Mouse (Mus musculus) erythroblast, adult 5-6 weeks (primary cell): ENCODE data around the gene Sp100. TPM values are rescaled to one million over a fixed set of nuclear protein-coding genes. Genes with fewer than 3 reads are reported as not detected.

Source experiments
- ATAC-seq: replicated peaks from 2 replicates; pipeline ENCODE4 v1.8.0; 2016; ENCODE audit warnings: moderate number of reproducible peaks, mild to moderate bottlenecking, moderate TSS enrichment, inconsistent platforms; ENCODE audit not compliant: poor library complexity, low FRiP score, severe bottlenecking
- total RNA-seq, 2 experiments: library from RNA; stranded (forward) in 1 of 2; stranded (reverse) in 1 of 2; fragments of 150-400 nt in 1 of 2; fragments of 200-764, 138-1000 nt in 1 of 2; gene quantifications; 2 replicates each; pipeline versions ENCODE4 v1.2.3 to v1.2.4; 2015 to 2017; ENCODE audit warnings: low replicate concordance in 2 of 2

Sp100 gene
- total RNA-seq, 2 experiments from 2014 or later = 223 to 229 TPM

GRCm38 (mm10) chr1:85742333-85742732 lies 92.5 kb downstream of the Sp100 start:
- ATAC-seq = no peak

DNA sequence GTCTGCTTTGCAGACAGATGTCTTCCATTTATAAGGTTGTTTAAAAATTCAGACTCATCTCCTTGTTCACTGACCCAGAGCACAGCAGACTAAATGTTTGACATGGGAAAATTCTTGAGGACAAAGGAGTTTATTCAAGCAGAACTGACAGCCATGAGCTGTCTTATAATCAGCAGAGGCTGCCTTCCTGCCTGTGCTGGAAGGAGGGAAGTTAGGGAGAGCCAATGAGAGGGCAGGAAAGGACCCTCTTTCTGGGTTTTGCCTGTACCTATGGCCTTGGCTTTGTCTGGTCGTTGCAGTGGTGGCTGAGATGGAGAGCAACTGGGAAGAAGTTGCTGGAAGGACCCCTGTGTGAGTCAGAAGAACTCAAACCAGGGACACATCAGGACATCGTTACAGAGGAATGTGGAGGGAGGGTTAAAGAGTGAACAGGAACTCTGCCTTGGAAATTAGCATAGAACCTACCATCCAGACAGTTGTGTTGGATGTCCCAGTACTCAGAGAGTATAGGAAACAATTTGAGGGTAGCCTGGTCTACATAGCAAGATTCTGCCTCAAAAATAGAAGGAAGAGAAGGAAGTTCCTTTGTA lies 93.2 kb downstream of the Sp100 start:
- no peak for ATAC-seq

- no peak for ATAC-seq
Measured at GRCm38 (mm10) chr1:85744539-85744938, 94.8 kb downstream of the Sp100 start.

DNA sequence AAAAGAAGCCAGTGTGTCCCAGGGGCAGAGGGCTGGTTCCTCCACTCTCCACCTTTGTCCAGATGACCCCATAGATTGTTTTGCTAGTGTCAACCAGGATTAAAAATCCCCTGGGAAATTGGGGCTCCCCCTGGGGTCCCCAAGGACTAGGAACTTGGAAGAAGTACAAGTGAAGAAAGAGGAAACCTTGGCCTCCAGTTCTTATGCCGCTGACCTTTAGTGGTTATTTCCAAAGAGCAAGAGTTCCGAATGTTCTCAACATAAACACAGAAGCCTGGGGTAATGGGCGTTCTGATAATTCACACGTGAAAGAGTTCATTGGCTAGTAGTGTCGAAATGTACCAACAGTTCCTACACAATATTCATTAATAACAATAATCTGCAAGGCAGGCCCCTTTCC lies 96.7 kb downstream of the Sp100 start:
- no peak for ATAC-seq

DNA sequence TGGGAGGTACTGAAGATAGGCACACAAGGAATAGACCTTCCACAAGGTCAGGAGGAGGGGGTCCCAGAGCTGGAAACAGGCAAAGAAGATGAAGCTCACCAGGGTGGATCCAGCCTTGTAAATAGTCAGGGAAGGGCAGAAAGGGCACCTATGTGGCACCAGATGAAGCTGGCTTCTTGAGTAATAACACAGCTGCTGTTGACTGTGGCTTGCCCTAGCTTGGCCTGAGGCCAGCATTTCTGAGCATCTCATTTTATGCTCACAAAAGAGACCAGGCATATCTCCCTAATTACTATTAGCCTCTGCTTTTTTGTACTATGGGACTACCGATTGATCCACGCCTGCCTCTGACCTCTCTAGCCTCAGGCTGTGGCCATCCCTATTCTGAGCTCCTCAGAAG lies 100.0 kb downstream of the Sp100 start:
- no peak for ATAC-seq

- no peak for ATAC-seq
Measured at GRCm38 (mm10) chr1:85750650-85751049, 100.9 kb downstream of the Sp100 start.

GRCm38 (mm10) chr1:85751494-85751893 lies 101.7 kb downstream of the Sp100 start:
- peak; percentile 44; the same call in 1 of the 2 replicates for ATAC-seq

GRCm38 (mm10) chr1:85751932-85752680 lies 102.3 kb downstream of the Sp100 start:
- ATAC-seq = no peak

- no peak for ATAC-seq
Measured at GRCm38 (mm10) chr1:85757531-85758230, 107.9 kb downstream of the Sp100 start.

GRCm38 (mm10) chr1:85758231-85758968 lies 108.6 kb downstream of the Sp100 start:
- ATAC-seq = no peak

- ATAC-seq = no peak
Measured at GRCm38 (mm10) chr1:85758969-85759293, 109.1 kb downstream of the Sp100 start.

Other genes with a start within 250 kb of the Sp100 start
- not detected in 2 replicates for gene G530012D18Rik, start 74.3 kb upstream of the Sp100 start, total RNA-seq (2015; ENCODE audit: low replicate concordance)
- not detected in 2 replicates for gene G530012D18Rik, start 74.3 kb upstream of the Sp100 start, total RNA-seq (2017; ENCODE audit: low replicate concordance)
- gene Sp110, start 51.2 kb upstream of the Sp100 start, total RNA-seq (2015; ENCODE audit: low replicate concordance) = 24.9 and 28.1 TPM in 2 replicates
- 16.2 and 36.6 TPM in 2 replicates for gene Sp110, start 51.2 kb upstream of the Sp100 start, total RNA-seq (2017; ENCODE audit: low replicate concordance)
- 47.0 and 57.1 TPM in 2 replicates for gene Sp140, start 49.6 kb upstream of the Sp100 start, total RNA-seq (2015; ENCODE audit: low replicate concordance)
- gene Sp140, start 49.6 kb upstream of the Sp100 start, total RNA-seq (2017; ENCODE audit: low replicate concordance) = 45.6 and 57.7 TPM in 2 replicates
- gene A630001G21Rik, start 128.7 kb downstream of the Sp100 start, total RNA-seq (2015; ENCODE audit: low replicate concordance) = 11.0 and 14.2 TPM in 2 replicates
- gene A630001G21Rik, start 128.7 kb downstream of the Sp100 start, total RNA-seq (2017; ENCODE audit: low replicate concordance) = 13.9 and 28.5 TPM in 2 replicates
- gene Cab39, start 143.5 kb downstream of the Sp100 start, total RNA-seq (2015; ENCODE audit: low replicate concordance) = 24.6 and 26.3 TPM in 2 replicates
- gene Cab39, start 143.5 kb downstream of the Sp100 start, total RNA-seq (2017; ENCODE audit: low replicate concordance) = 36.0 and 48.6 TPM in 2 replicates
- 4.8 and 7.7 TPM in 2 replicates for gene Itm2c, start 244.3 kb downstream of the Sp100 start, total RNA-seq (2015; ENCODE audit: low replicate concordance)
- gene Itm2c, start 244.3 kb downstream of the Sp100 start, total RNA-seq (2017; ENCODE audit: low replicate concordance) = 11.0 and 15.6 TPM in 2 replicates